12 mouse cellular contexts compared by ENCODE assay signal in genomic region chr11:102962861-102963245, GRCm38 (mm10). TPM values are rescaled to one million over a fixed set of nuclear protein-coding genes. Genes with fewer than 3 reads are reported as not detected.
DNase-seq lines count a peak whose midpoint lies in the region; ATAC-seq lines count a peak whose summit lies in the region.
"Had no signal": no experiment of that assay in that cellular context is flagged by ENCODE, and none has a peak within 500 bp of the region (broad histone marks: within the 10 kb centered on the region; RNA-seq: fewer than 3 reads in every experiment).

No protein-coding gene starts in this region.

- DNase-seq in neural tube, embryonic 11.5 days (ENCODE audit: low spot score) = no peak
- DNase-seq in neural tube, embryonic 10.5 days (ENCODE audit: extremely low spot score, low spot score) = no peak
- DNase-seq in right cerebral cortex, postnatal 14 days = no peak
- DNase-seq in cerebellum, postnatal 10 days = no peak
- DNase-seq: gastrocnemius, postnatal 36 days; kidney, adult 8-10 months had no signal

- no peaks in the 10 kb centered on the region for H3K9me3 ChIP-seq in neural tube, embryonic 11.5 days (ENCODE audit: control insufficient read depth, low read length)
- H3K9me3 ChIP-seq in forebrain, embryonic 15.5 days = no peaks in the 10 kb centered on the region
- no peaks in the 10 kb centered on the region for H3K9me3 ChIP-seq in limb, embryonic 13.5 days
- no peaks in the 10 kb centered on the region for H3K9me3 ChIP-seq in stomach, embryonic 15.5 days
- H3K9me3 ChIP-seq: G1E had no signal

- H3K4me2 ChIP-seq in neural tube, embryonic 11.5 days (ENCODE audit: low read depth) = peak overlapping the region; percentile 24
- peak overlapping the region; percentile 43 for H3K4me2 ChIP-seq in forebrain, embryonic 15.5 days (replicated peaks)
- H3K4me2 ChIP-seq in limb, embryonic 13.5 days (replicated peaks) = peak overlapping the region; percentile 55
- peak overlapping the region; percentile 31; the same call in 1 of the 2 replicates for H3K4me2 ChIP-seq in stomach, embryonic 15.5 days

- H3K4me3 ChIP-seq in neural tube, embryonic 11.5 days (ENCODE audit: low read depth, low read length) = peak overlapping the region; percentile 4; the same call in 1 of the 2 replicates
- H3K4me3 ChIP-seq in forebrain, embryonic 15.5 days = peak overlapping the region; percentile 18
- no peak overlapping the region for H3K4me3 ChIP-seq in limb, embryonic 13.5 days
- no peak overlapping the region for H3K4me3 ChIP-seq in stomach, embryonic 15.5 days (replicated peaks)

- H3K9ac ChIP-seq in neural tube, embryonic 11.5 days (ENCODE audit: low read length) = peak overlapping the region; percentile 20; the same call in 1 of the 2 replicates
- H3K9ac ChIP-seq in forebrain, embryonic 15.5 days (replicated peaks) = 0 out of 2 replicates have a peak overlapping the region, but pooled peaks have one; percentile 34
- peak overlapping the region; percentile 51; the same call in 1 of the 2 replicates for H3K9ac ChIP-seq in limb, embryonic 13.5 days
- H3K9ac ChIP-seq in stomach, embryonic 15.5 days = no peak overlapping the region

- 23% methylated on average over 7 of the region's 7 CpGs for WGBS in neural tube, embryonic 11.5 days
- WGBS in forebrain, embryonic 15.5 days = 26% methylated on average over 7 of the region's 7 CpGs
- WGBS in limb, embryonic 13.5 days = 26% methylated on average over 7 of the region's 7 CpGs
- WGBS in stomach, embryonic 15.5 days = 41% methylated on average over 7 of the region's 7 CpGs

- no peaks in the 10 kb centered on the region for H3K36me3 ChIP-seq in neural tube, embryonic 11.5 days (ENCODE audit: control insufficient read depth, insufficient read depth, low read length)
- no peaks in the 10 kb centered on the region for H3K36me3 ChIP-seq in forebrain, embryonic 15.5 days
- H3K36me3 ChIP-seq in limb, embryonic 13.5 days = no peaks in the 10 kb centered on the region
- no peaks in the 10 kb centered on the region for H3K36me3 ChIP-seq in stomach, embryonic 15.5 days
- H3K36me3 ChIP-seq: G1E had no signal

- peak overlapping the region; percentile 7; the same call in 1 of the 2 replicates for H3K27ac ChIP-seq in neural tube, embryonic 11.5 days (ENCODE audit: low read depth, low read length)
- H3K27ac ChIP-seq in forebrain, embryonic 15.5 days (replicated peaks) = peak overlapping the region; percentile 36; the same call in 1 of the 2 replicates
- H3K27ac ChIP-seq in limb, embryonic 13.5 days = no peak overlapping the region
- H3K27ac ChIP-seq in stomach, embryonic 15.5 days = peak overlapping the region; percentile 14; the same call in 1 of the 2 replicates
- H3K27ac ChIP-seq: macrophage had no signal

- 0 out of 2 replicates have a peak, but pooled peaks cover 3% of the 10 kb centered on the region for H3K27me3 ChIP-seq in neural tube, embryonic 11.5 days (ENCODE audit: control insufficient read depth, insufficient read depth, low read length)
- no peaks in the 10 kb centered on the region for H3K27me3 ChIP-seq in forebrain, embryonic 15.5 days
- H3K27me3 ChIP-seq in limb, embryonic 13.5 days = peaks cover 11% of the 10 kb centered on the region; the same call in 1 of the 2 replicates
- 0 out of 2 replicates have a peak, but pooled peaks cover 3% of the 10 kb centered on the region for H3K27me3 ChIP-seq in stomach, embryonic 15.5 days (replicated peaks)

- ATAC-seq in neural tube, embryonic 11.5 days (ENCODE audit: insufficient read depth, low FRiP score, low TSS enrichment) = no peak
- no peak for ATAC-seq in forebrain, embryonic 15.5 days (replicated peaks)
- ATAC-seq in limb, embryonic 13.5 days (ENCODE audit: low FRiP score, low read depth) = no peak
- ATAC-seq in stomach, embryonic 15.5 days (ENCODE audit: insufficient read depth, low FRiP score, low read depth) = no peak
- no peak for ATAC-seq in granulocyte monocyte progenitor cell, adult 5-6 weeks (replicated peaks; ENCODE audit: poor library complexity, severe bottlenecking)

- H3K4me1 ChIP-seq in neural tube, embryonic 11.5 days (ENCODE audit: control insufficient read depth, insufficient read depth, low read length) = peaks cover 17% of the 10 kb centered on the region
- peaks cover 16% of the 10 kb centered on the region for H3K4me1 ChIP-seq in forebrain, embryonic 15.5 days
- H3K4me1 ChIP-seq in limb, embryonic 13.5 days = peaks cover 23% of the 10 kb centered on the region
- H3K4me1 ChIP-seq in stomach, embryonic 15.5 days = peaks cover 18% of the 10 kb centered on the region

RNA-seq across cellular contexts. Expression of gene C1ql1, which starts 16.4 kb away (rescaled TPM):
- 2.9 and 4.0 TPM in 2 replicates for polyA plus RNA-seq in neural tube, embryonic 11.5 days (2014; fragmentation: Nextera tagmentation; extraction: Ambion mirVana)
- 1.8 and 1.9 TPM in 2 replicates for polyA plus RNA-seq in forebrain, embryonic 15.5 days (2015; fragmentation: Nextera tagmentation; extraction: Ambion mirVana)
- polyA plus RNA-seq in limb, embryonic 13.5 days (2015; fragmentation: Nextera tagmentation; extraction: Ambion mirVana) = 1.4 and 1.7 TPM in 2 replicates
- polyA plus RNA-seq in stomach, embryonic 15.5 days (2015; fragmentation: Nextera tagmentation; extraction: Ambion mirVana) = 5.1 and 5.6 TPM in 2 replicates
- total RNA-seq in granulocyte monocyte progenitor cell, adult 5-6 weeks (2014; fragmentation: Nextera tagmentation) = not detected in 2 replicates
- total RNA-seq in granulocyte monocyte progenitor cell, adult 5-6 weeks (2017) = not detected in 2 replicates
- total RNA-seq: G1E had no signal
- polyA plus RNA-seq: G1E, macrophage had no signal

RNA-seq across cellular contexts. Expression of gene Kif18b, which starts 37.9 kb away (rescaled TPM):
- 5.1 and 6.6 TPM in 2 replicates for polyA plus RNA-seq in neural tube, embryonic 11.5 days (2014; fragmentation: Nextera tagmentation; extraction: Ambion mirVana)
- 5.3 and 6.6 TPM in 2 replicates for polyA plus RNA-seq in forebrain, embryonic 15.5 days (2015; fragmentation: Nextera tagmentation; extraction: Ambion mirVana)
- polyA plus RNA-seq in limb, embryonic 13.5 days (2015; fragmentation: Nextera tagmentation; extraction: Ambion mirVana) = 10.8 and 11.0 TPM in 2 replicates
- polyA plus RNA-seq in stomach, embryonic 15.5 days (2015; fragmentation: Nextera tagmentation; extraction: Ambion mirVana) = 9.5 TPM in 2 replicates
- total RNA-seq in granulocyte monocyte progenitor cell, adult 5-6 weeks (2014; fragmentation: Nextera tagmentation) = 4.9 and 11.6 TPM in 2 replicates
- total RNA-seq in granulocyte monocyte progenitor cell, adult 5-6 weeks (2017) = 19.9 and 22.6 TPM in 2 replicates

Comparison
In these comparisons a context has a peak if more than half of its experiments do, and no peak if none do; other contexts are left out.
1. H3K4me3 ChIP-seq: peak in neural tube, embryonic 11.5 days (single experiment) and forebrain, embryonic 15.5 days (single experiment); none in limb, embryonic 13.5 days (single experiment) and stomach, embryonic 15.5 days (single experiment).
2. Peak in every context shown above with its lines, with median percentiles within 50 percentile points of each other: H3K4me2 ChIP-seq.